Mouse (Mus musculus): Measurements from ENCODE around the gene Gatad2a. TPM values are rescaled to one million over a fixed set of nuclear protein-coding genes. Genes with fewer than 3 reads are reported as not detected.

The Gatad2a gene
- polyA plus RNA-seq, 1 experiment from 2014 or later, result 18.9 TPM

- 20% methylated on average over 79 of the region's 79 CpGs for WGBS (ENCODE audit: insufficient replicate concordance)
- Histone ChIP-seq H3K27ac (ENCODE audit: low read length) (no peak overlapping the region), H3K9ac (ENCODE audit: low read depth, low read length) (no peak overlapping the region), H3K36me3 (ENCODE audit: control insufficient read depth, insufficient read depth) (no peaks in the 10 kb centered on the region), H3K27me3 (ENCODE audit: control insufficient read depth, insufficient read depth, low read depth, low read length) (peaks cover 74% of the 10 kb centered on the region), H3K4me1 (ENCODE audit: control insufficient read depth, low read depth, low read length) (peaks cover 8% of the 10 kb centered on the region), H3K4me3 (ENCODE audit: low read depth, low read length) (peak overlapping the region; percentile 44), H3K4me2 (ENCODE audit: low read depth, low read length) (peak overlapping the region; percentile 52), H3K9me3 (replicated peaks; ENCODE audit: control insufficient read depth, low read length) (no peaks in the 10 kb centered on the region; the same call in 1 of the 2 replicates)
- ATAC-seq (ENCODE audit: low read depth), result no peak
Observed at GRCm38 (mm10) chr8:69881261-69881865, 114.8 kb downstream of the Gatad2a start.

- H3K27ac ChIP-seq (ENCODE audit: low read length), result no peak overlapping the region
- H3K4me2 ChIP-seq (ENCODE audit: low read depth, low read length), result no peak overlapping the region
- no peak for ATAC-seq (ENCODE audit: low read depth)
- no peaks in the 10 kb centered on the region for H3K36me3 ChIP-seq (ENCODE audit: control insufficient read depth, insufficient read depth)
- peaks cover 8% of the 10 kb centered on the region for H3K4me1 ChIP-seq (ENCODE audit: control insufficient read depth, low read depth, low read length)
- no peaks in the 10 kb centered on the region; the same call in 1 of the 2 replicates for H3K9me3 ChIP-seq (replicated peaks; ENCODE audit: control insufficient read depth, low read length)
- H3K4me3 ChIP-seq (ENCODE audit: low read depth, low read length), result no peak overlapping the region
- WGBS (ENCODE audit: insufficient replicate concordance), result 13% methylated on average over 37 of the region's 37 CpGs
- H3K9ac ChIP-seq (ENCODE audit: low read depth, low read length), result no peak overlapping the region
- H3K27me3 ChIP-seq (ENCODE audit: control insufficient read depth, insufficient read depth, low read depth, low read length), result peaks cover 69% of the 10 kb centered on the region
Observed at GRCm38 (mm10) chr8:69880841-69881240, 115.3 kb downstream of the Gatad2a start.

DNA sequence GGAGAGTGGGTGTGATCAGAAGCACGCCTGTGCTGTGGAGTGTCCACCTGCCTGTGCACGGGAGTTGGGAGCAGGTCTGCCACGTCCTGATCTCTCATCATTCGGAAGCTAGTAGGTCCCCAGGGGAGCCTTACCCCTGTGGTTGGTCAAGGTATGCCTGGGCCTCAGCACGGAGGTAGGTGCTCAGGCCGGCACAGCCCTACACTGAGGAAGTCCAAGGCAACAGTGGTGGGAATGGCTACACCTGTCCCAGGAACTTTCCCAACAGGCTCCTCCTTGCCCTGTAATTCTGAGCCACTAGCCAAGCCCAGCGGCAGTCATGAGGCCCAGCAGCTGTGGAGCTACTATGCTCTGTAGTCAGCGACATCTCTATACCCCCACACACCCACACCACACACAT lies 116.5 kb downstream of the Gatad2a start:
- WGBS (ENCODE audit: insufficient replicate concordance), result 44% methylated on average over 8 of the region's 8 CpGs
- no peak overlapping the region for H3K4me3 ChIP-seq (ENCODE audit: low read depth, low read length)
- H3K36me3 ChIP-seq (ENCODE audit: control insufficient read depth, insufficient read depth), result no peaks in the 10 kb centered on the region
- H3K27ac ChIP-seq (ENCODE audit: low read length), result no peak overlapping the region
- no peak overlapping the region for H3K4me2 ChIP-seq (ENCODE audit: low read depth, low read length)
- no peak overlapping the region for H3K9ac ChIP-seq (ENCODE audit: low read depth, low read length)
- peaks cover 8% of the 10 kb centered on the region for H3K4me1 ChIP-seq (ENCODE audit: control insufficient read depth, low read depth, low read length)
- peaks cover 57% of the 10 kb centered on the region for H3K27me3 ChIP-seq (ENCODE audit: control insufficient read depth, insufficient read depth, low read depth, low read length)
- no peaks in the 10 kb centered on the region; the same call in 1 of the 2 replicates for H3K9me3 ChIP-seq (replicated peaks; ENCODE audit: control insufficient read depth, low read length)
- no peak for ATAC-seq (ENCODE audit: low read depth)

- H3K4me1 ChIP-seq (ENCODE audit: control insufficient read depth, low read depth, low read length), result peaks cover 8% of the 10 kb centered on the region
- H3K27me3 ChIP-seq (ENCODE audit: control insufficient read depth, insufficient read depth, low read depth, low read length), result peaks cover 41% of the 10 kb centered on the region
- H3K9ac ChIP-seq (ENCODE audit: low read depth, low read length), result no peak overlapping the region
- H3K4me2 ChIP-seq (ENCODE audit: low read depth, low read length), result no peak overlapping the region
- H3K36me3 ChIP-seq (ENCODE audit: control insufficient read depth, insufficient read depth), result no peaks in the 10 kb centered on the region
- H3K9me3 ChIP-seq (replicated peaks; ENCODE audit: control insufficient read depth, low read length), result no peaks in the 10 kb centered on the region; the same call in 1 of the 2 replicates
- no peak overlapping the region for H3K4me3 ChIP-seq (ENCODE audit: low read depth, low read length)
- WGBS (ENCODE audit: insufficient replicate concordance), result 47% methylated on average over 3 of the region's 3 CpGs
- no peak for ATAC-seq (ENCODE audit: low read depth)
- H3K27ac ChIP-seq (ENCODE audit: low read length), result no peak overlapping the region
Observed at GRCm38 (mm10) chr8:69877992-69878391, 118.2 kb downstream of the Gatad2a start.

- peaks cover 8% of the 10 kb centered on the region for H3K4me1 ChIP-seq (ENCODE audit: control insufficient read depth, low read depth, low read length)
- H3K27ac ChIP-seq (ENCODE audit: low read length), result no peak overlapping the region
- no peak overlapping the region for H3K4me2 ChIP-seq (ENCODE audit: low read depth, low read length)
- H3K9ac ChIP-seq (ENCODE audit: low read depth, low read length), result no peak overlapping the region
- no peak for ATAC-seq (ENCODE audit: low read depth)
- peaks cover 35% of the 10 kb centered on the region for H3K27me3 ChIP-seq (ENCODE audit: control insufficient read depth, insufficient read depth, low read depth, low read length)
- 58% methylated on average over 4 of the region's 4 CpGs for WGBS (ENCODE audit: insufficient replicate concordance)
- H3K9me3 ChIP-seq (replicated peaks; ENCODE audit: control insufficient read depth, low read length), result no peaks in the 10 kb centered on the region; the same call in 1 of the 2 replicates
- no peaks in the 10 kb centered on the region for H3K36me3 ChIP-seq (ENCODE audit: control insufficient read depth, insufficient read depth)
- no peak overlapping the region for H3K4me3 ChIP-seq (ENCODE audit: low read depth, low read length)
Observed at GRCm38 (mm10) chr8:69877396-69877795, 118.8 kb downstream of the Gatad2a start.

DNA sequence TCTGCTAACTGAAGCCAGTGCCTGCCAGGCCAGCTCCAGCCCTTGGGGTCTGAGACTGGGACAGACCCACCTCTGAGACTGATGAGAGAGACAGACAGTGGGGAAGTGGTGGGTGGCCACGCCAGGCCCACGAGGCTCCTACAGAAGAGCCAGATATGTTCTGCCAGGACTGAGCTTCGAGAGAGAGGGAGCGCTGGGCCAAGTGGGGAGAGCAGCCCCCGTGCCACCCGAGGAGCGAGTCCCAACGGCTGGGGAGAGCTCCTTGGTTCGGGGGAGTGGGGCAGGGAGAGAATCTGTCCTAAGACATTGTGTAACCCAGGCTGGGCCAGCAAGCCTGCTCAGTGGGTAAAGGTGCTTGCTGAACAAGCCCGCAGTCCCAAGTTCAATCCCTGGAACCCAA lies 119.2 kb downstream of the Gatad2a start:
- 66% methylated on average over 10 of the region's 10 CpGs for WGBS (ENCODE audit: insufficient replicate concordance)
- H3K27ac ChIP-seq (ENCODE audit: low read length), result no peak overlapping the region
- peaks cover 5% of the 10 kb centered on the region for H3K4me1 ChIP-seq (ENCODE audit: control insufficient read depth, low read depth, low read length)
- no peaks in the 10 kb centered on the region for H3K36me3 ChIP-seq (ENCODE audit: control insufficient read depth, insufficient read depth)
- H3K27me3 ChIP-seq (ENCODE audit: control insufficient read depth, insufficient read depth, low read depth, low read length), result peaks cover 30% of the 10 kb centered on the region
- H3K4me2 ChIP-seq (ENCODE audit: low read depth, low read length), result no peak overlapping the region
- no peak for ATAC-seq (ENCODE audit: low read depth)
- H3K4me3 ChIP-seq (ENCODE audit: low read depth, low read length), result no peak overlapping the region
- no peak overlapping the region for H3K9ac ChIP-seq (ENCODE audit: low read depth, low read length)
- H3K9me3 ChIP-seq (replicated peaks; ENCODE audit: control insufficient read depth, low read length), result no peaks in the 10 kb centered on the region; the same call in 1 of the 2 replicates

GRCm38 (mm10) chr8:69876097-69876496 lies 120.1 kb downstream of the Gatad2a start:
- H3K27me3 ChIP-seq (ENCODE audit: control insufficient read depth, insufficient read depth, low read depth, low read length), result peaks cover 22% of the 10 kb centered on the region
- no peak overlapping the region for H3K9ac ChIP-seq (ENCODE audit: low read depth, low read length)
- no peak for ATAC-seq (ENCODE audit: low read depth)
- 40% methylated on average over 10 of the region's 10 CpGs for WGBS (ENCODE audit: insufficient replicate concordance)
- H3K4me1 ChIP-seq (ENCODE audit: control insufficient read depth, low read depth, low read length), result no peaks in the 10 kb centered on the region
- no peaks in the 10 kb centered on the region for H3K36me3 ChIP-seq (ENCODE audit: control insufficient read depth, insufficient read depth)
- H3K27ac ChIP-seq (ENCODE audit: low read length), result no peak overlapping the region
- no peak overlapping the region for H3K4me2 ChIP-seq (ENCODE audit: low read depth, low read length)
- H3K9me3 ChIP-seq (replicated peaks; ENCODE audit: control insufficient read depth, low read length), result no peaks in the 10 kb centered on the region
- H3K4me3 ChIP-seq (ENCODE audit: low read depth, low read length), result no peak overlapping the region

GRCm38 (mm10) chr8:69874654-69875053 lies 121.5 kb downstream of the Gatad2a start:
- 62% methylated on average over 13 of the region's 13 CpGs for WGBS (ENCODE audit: insufficient replicate concordance)
- no peak overlapping the region for H3K27ac ChIP-seq (ENCODE audit: low read length)
- no peak overlapping the region for H3K4me3 ChIP-seq (ENCODE audit: low read depth, low read length)
- no peak overlapping the region for H3K4me2 ChIP-seq (ENCODE audit: low read depth, low read length)
- H3K4me1 ChIP-seq (ENCODE audit: control insufficient read depth, low read depth, low read length), result no peaks in the 10 kb centered on the region
- H3K27me3 ChIP-seq (ENCODE audit: control insufficient read depth, insufficient read depth, low read depth, low read length), result peaks cover 7% of the 10 kb centered on the region
- ATAC-seq (ENCODE audit: low read depth), result no peak
- no peaks in the 10 kb centered on the region for H3K36me3 ChIP-seq (ENCODE audit: control insufficient read depth, insufficient read depth)
- no peak overlapping the region for H3K9ac ChIP-seq (ENCODE audit: low read depth, low read length)
- H3K9me3 ChIP-seq (replicated peaks; ENCODE audit: control insufficient read depth, low read length), result no peaks in the 10 kb centered on the region

GRCm38 (mm10) chr8:69874155-69874554 lies 122.0 kb downstream of the Gatad2a start:
- Histone ChIP-seq H3K27me3 (ENCODE audit: control insufficient read depth, insufficient read depth, low read depth, low read length) (peaks cover 2% of the 10 kb centered on the region; the same call in 1 of the 2 replicates), H3K4me3 (ENCODE audit: low read depth, low read length) (no peak overlapping the region), H3K36me3 (ENCODE audit: control insufficient read depth, insufficient read depth) (no peaks in the 10 kb centered on the region), H3K4me2 (ENCODE audit: low read depth, low read length) (no peak overlapping the region), H3K9me3 (replicated peaks; ENCODE audit: control insufficient read depth, low read length) (no peaks in the 10 kb centered on the region), H3K27ac (ENCODE audit: low read length) (no peak overlapping the region), H3K4me1 (ENCODE audit: control insufficient read depth, low read depth, low read length) (no peaks in the 10 kb centered on the region), H3K9ac (ENCODE audit: low read depth, low read length) (no peak overlapping the region)
- ATAC-seq (ENCODE audit: low read depth), result no peak
- WGBS (ENCODE audit: insufficient replicate concordance), result 10% methylated on average over 9 of the region's 9 CpGs

Measured in liver, embryonic 16.5 days (tissue).